Mouse (Mus musculus): ENCODE results near the gene Grin1.
A peak's percentile ranks its signal among the peaks of the same experiment; 100 is the strongest.
"Not testable (repeated sequence)": the region's sequence is repeated elsewhere in the genome, so short reads cannot be mapped to it uniquely, and the experiment has no call there.

The Grin1 gene

DNA sequence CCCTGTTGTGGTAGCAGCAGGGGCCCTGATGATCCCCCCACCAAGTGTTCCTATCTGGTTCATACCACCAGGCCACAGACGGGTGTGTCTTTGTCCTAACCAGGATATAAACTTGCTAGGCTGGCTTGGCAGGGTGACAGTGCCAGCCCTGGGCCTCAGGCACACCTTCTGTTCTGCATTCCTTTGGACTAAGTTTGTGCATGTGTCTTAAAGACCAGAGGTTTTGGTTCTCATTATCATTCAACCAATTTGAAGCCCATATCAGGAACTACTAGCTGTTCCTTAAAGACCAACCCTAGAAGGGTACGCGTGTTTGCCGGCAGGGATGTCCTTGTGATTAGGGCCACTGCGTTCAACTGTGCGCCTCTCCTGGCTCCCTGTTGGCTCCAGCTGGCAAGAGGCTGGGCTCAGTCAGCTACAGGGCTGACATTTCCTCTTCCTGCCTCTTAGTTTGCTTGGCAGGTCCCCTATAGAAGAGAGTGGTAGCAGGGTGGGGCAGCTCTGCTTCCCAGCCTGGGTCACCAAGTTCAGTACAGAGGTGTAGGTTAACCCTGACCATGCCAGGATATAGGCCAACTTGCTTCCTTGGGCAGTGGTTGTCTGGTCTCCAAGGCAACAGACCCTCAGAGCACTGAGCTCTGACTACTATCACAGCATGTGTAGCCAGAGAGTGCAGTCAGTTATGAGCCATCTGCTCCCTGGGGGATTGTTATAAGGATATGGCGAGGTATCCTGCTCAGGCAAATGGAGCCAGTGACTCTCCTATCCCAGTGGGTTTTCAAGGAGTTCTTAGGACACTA, 31.9 kb downstream of the Grin1 start:
- DNase-seq (ENCODE audit: low spot score) = no peak

DNA sequence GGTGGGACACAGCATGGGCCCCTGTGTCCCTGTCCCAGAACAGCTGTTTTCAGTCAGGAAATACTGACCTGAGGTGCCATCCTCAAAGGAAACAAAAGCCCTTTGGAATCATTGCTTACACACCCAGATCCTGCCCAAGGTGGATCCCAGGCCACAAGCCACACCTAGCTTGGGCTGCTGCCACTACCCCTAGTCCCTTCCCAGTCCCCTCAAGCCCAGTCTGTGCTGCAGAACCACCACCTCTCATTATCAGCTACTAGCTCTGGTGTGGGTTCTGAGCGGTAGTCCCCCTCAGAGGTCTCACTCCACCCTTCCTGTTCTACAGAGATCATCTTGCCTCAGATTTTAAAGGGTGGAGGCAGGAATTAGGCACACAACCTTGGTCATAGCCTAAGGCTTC, 32.7 kb downstream of the Grin1 start:
- no peak for DNase-seq (ENCODE audit: low spot score)

DNA sequence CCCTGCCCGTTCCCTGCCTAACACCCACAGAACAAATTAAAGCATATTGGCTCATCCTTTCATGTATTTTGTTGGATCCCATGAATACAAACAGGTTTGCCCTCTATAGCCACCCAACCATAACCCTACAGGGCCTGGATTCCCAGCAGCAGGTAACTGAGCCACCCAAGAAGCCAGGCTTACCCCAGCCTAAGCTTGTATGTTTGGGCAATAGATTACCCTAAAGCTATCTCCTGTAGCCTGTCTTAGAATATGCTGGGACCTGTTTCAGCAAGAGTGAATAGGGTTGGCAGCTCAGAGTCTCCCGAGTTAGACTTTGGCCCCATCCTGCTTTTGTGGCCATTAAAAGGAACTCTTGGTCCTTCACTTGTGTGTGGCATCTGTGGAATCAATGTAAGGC, 33.4 kb downstream of the Grin1 start:
- DNase-seq (ENCODE audit: low spot score) = no peak

DNA sequence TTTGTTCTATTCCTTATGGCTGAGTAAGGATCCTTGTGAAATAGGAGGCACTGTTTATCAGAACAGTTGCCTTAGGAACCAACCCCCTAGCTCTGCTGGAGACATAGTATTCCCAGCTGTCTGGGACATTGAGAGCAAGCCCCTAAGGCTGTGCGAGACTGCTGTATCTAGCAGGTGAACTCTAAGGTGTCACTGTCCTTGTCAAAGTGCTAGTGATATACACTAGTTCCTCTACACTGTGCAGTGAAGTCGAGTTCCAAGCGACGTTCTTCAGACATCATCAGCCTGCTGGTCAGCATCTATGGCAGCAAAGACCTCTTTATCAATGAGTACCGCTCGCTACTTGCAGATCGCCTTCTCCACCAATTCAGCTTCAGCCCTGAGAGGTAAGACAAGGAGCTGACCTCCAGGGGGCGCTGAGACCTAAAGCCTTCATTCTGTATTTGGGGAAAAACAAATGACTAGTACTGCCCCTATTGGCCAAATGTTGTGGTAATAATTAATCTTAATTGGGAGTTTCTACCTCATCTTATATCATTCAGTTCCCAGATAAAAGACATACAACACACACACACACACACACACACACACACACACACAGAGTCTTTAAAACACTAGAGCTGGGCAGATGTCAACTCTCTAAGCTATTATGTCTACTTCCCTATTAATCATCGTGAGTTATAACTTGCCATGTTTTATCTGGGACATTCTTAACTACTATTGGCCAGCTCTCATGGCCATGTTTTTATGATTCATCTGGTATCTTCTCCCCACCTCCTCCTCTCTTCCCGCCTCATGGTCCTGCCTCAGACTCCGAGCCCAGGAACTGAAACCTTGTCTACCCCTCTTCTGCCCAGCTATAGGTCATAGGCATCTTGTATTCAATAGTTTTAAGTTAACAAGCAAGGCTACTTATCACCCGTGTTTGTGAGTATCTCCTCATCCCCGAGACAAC, 39.8 kb downstream of the Grin1 start:
- DNase-seq (ENCODE audit: low spot score) = peak; percentile 86

DNA sequence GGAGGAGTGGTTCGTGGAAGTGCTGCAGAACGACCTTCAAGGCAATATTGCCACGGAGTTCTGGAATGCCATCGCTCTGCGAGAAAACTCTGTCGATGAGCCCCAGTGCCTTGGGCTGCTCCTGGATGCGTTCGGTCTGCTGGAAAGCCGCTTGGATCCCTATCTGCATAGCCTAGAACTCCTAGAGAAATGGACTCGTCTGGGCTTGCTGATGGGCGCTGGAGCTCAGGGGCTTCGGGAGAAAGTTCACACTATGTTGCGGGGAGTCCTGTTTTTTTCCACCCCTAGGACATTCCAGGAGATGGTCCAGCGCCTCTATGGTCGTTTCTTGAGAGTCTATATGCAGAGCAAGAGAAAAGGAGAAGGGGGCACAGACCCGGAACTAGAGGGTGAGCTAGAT, 46.0 kb downstream of the Grin1 start:
- no peak for DNase-seq (ENCODE audit: low spot score)

DNA sequence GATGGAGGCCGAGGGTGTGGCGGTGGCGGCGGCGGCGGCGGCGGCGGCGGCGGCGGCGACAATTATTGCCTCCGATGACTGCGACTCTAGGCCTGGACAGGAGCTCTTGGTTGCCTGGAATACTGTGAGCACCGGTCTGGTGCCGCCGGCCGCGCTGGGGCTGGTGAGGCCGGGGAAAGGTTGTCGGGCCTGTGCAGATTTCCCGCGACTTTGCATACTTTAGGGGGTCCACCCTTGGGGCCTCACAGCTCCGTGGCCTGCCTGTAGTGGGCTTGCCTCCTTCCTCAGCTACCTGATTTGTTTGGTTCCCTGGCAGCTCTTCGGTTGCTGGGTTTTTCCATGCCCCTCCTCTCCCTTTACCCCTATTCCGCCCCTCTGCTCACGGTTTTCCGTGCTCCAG, 46.5 kb downstream of the Grin1 start:
- DNase-seq (ENCODE audit: low spot score) = no peak

DNA sequence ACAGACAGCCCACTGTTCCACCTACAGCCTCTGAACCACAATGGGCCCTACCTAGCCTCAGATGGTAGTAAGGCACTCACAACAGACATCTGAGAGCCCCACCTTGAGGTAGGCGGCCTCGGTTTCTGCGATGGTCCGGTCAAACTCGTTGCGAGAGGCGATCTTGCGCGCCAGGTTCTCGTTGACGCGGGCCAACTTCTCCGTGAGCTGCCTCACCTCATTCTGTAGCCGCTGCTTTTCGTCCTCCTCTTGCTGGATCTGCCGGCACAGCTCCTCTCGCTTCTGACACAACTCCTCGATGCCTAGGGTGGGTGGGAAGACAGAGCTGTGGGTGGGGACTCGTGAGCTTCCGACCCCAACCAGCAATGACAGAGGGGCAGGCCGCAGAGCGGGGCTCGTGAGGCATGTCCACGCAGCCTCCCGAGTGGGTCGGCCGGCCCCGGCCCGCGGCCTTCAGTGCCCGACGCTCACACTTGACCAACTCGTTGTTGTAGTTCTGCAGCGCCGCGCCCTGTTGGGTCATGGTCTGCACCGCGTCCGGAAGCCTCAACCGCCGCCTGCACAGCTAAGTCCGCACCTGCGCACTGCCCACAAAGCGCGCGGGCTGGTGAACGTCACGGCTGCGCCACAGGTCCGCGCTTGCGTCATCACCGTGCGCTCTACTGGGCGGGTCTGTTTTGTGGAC, 47.0 kb downstream of the Grin1 start, which contains the start of the genes Ssna1 and Anapc2:
Gene Ssna1 (minus strand): TSS at position 612 of the 685 bp plus-strand sequence.
Gene Anapc2 (plus strand): TSS at position 652 of the 685 bp plus-strand sequence.
- DNase-seq (ENCODE audit: low spot score) = peak; percentile 95

DNA sequence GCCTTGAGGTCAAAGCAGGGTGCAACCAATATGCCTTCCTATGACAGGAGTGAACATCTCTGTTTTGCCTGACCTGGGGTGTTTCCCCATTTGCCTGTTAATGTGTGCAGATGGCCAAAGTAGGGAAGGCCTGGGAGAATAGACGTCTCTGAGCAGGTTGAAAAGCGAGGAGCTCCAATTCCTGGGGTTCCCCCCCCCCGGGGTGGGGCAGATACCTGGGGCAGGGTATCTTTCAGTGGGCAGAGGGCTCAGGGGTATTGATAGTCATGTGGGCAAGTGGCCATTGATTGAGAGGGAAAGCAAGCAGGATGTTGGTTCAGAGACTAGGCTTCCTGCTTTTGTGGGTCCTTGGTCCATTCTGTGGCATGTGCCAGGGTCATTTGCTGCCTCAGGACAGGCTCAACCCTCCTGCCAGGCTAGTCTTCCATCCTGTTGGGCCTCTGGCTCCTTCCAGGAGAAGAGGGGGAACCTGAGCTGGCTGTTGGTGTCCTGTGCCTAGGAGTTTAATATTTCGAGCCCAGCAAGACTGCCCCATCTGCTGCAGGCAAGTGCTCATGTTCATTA, 51.2 kb downstream of the Grin1 start:
- no peak for DNase-seq (ENCODE audit: low spot score)

DNA sequence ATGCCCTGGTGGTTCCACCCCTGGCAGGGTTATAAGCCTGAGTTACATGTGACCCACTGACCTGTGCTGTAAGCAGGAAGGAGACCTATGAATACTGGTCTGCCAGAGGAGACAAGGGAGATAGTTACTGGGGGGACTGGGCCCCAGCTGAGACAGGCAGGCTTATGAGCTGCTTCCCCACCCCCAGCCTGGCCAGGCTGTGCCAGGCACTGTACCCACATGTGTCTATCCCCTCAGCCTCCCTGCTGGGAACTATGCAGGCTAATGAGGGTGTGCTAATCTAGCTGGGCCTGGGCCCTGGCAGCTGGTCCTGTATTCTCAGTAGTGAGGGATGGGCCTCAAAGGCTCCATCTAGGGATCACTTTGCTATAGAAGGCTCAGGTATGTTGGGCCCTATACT, 51.7 kb downstream of the Grin1 start:
- no peak for DNase-seq (ENCODE audit: low spot score)

DNA sequence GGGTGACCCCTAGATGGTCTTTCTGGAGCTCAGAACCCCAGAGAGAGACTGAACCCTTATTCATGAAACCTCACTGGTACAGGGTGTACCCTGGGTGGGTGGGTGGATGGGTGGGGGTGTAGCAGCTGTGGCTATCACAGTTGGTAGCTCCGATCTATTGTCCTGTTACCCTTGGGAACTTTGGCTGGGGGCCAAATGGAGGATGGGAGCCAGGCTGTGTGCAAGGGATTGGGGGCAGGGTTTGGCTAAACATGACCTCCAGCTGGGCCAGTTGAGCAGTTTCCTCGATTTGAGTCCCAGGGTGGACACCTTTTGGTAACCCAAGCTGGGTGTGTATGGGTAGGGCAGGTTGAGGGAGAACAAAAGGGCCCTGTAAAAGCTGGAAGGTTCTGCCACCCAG, 52.3 kb downstream of the Grin1 start:
- no peak for DNase-seq (ENCODE audit: low spot score)

DNA sequence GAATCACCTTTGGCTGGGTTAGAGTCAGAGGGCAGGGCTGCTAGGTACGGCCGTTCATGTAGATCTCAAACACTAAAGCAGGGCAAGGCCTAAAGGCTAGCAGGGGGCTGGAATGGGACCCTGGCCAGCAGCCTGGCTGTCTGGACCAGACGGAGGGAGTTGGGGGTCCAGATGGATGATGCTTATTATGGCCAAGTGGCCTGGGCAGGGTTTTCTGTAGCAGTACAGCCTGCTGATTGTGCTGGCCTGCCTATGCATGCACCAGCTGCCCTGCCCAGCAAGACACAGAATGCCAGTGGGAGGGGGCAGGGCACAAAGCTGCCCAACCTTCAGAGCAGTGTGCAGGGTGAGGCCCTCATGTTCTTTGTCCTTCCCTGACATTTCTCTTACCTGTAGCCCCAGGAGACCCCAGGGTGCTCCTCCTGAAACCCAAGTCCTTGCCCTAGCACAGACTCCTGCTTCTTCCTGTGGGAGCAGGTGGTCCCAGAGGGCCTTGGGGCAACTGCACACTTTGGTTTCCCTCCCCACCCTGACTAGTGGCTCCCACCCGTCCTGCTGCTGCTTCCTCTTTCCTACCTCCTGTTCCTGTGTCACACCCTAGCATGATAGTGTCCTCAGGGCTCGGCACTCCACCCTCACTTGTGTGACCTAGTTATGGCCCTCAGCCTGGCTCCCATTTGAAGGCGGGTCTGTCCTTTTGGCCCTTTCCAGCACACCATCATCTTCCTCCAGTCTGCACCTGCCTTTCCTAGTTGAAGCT, 52.9 kb downstream of the Grin1 start:
- DNase-seq (ENCODE audit: low spot score) = no peak

DNA sequence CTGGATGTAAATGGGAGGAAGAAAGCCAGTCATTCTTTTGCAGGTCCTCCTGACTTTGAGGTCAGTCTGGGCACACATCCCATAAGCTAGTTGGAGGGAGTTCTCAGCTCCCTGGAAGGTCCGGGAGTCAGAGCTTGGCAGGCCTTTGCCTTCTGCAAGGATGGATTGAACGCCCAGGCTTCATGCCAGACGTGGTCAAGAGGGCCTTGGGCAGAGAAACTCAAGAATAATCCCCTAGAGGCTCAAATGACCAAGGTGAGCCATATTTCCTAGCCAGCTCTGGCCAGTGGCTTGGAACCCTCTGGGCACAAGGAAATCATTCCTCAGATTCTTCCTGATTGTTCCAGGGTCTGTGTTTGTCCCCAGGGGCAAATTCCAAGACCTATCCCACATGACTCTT, 54.1 kb downstream of the Grin1 start:
- no peak for DNase-seq (ENCODE audit: low spot score)

DNA sequence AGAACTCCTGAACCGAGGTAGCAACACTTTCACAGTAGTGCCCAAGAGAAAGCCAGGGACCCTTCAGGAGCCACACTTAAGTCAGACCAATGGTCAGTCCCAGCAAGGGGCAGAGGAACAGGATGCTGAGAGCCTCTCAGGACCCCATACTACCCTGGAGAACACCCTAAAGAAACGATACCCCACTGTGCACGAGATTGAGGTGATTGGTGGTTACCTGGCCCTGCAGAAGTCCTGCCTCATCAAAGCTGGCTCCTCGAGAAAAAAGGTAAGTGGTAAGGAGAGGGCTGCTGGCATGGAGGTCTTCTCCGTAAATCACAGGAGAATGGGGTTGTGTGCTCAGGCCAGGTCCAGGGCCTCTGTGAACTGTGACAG, 54.7 kb downstream of the Grin1 start:
- DNase-seq (ENCODE audit: low spot score) = no peak

DNA sequence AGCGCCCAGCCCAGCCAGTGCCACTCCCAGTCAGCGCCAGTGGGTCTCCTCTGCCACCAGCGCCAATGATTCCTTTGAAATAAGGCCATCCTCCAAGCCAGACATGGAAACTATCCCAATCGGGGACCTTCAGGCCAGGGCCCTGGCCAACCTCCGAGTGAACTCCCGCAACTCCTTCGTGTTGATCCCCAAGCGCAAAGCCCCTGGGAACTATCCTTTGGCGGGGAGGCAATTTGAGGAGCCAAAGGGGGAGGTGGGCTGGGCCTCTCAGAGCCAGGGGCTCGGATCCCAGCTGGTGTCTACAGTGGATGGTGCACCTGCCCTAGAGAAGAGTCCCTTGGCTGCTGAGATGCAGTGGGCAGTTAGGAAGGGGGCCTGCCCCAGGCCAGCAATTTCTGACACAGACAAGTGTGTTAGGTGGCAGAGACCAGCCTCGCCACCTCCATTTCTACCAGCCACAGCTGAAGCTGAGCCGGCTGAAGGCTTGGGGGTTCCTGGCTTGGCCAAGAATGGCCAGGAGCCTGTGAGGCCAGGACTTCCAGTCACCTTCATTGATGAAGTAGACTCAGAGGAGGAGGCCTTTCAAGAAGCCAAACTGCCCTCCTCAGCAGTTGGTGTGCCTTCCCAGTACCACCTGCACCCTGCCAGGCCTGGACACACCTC, 55.2 kb downstream of the Grin1 start:
- DNase-seq (ENCODE audit: low spot score) = no peak

DNA sequence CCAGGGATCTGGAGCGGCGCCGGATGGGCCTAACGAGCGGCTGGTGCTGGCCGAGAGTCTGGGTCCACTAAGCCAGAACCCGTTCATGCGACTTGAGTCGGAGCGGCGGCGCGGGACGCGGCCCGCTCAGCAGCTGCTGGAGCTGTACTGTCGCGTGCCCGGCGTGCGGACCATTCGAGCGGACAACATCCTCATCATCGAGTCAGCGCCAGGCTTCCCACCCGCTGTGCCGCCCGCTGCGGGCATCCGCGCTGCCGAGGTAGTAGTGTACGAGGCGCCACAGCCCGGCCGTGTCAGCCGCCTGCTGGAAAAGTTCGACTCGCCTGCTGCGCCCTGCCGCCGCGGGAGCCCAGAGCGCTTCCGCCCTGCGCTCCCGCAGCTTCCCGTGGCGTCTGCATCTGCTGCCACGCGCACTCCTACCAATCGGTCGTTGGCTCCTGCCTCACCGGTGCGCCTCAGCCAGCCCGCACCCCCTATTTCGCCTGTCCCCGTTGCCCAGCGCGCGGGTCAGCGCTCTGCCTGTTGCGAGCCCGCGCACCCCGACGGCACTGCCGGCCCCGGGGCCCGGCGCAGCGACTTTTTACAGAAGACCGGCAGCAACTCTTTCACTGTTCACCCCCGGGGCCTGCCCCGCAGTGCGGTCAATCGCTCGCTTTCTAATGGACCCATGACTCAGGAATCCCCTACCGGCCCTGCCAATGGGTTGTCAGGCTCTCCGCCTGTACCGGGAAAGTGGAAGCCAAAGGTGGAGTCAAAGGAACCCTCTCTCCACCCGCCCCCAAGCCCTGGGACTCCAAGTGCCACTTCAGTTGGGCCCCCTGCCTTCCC, 56.0 kb downstream of the Grin1 start:
- DNase-seq (ENCODE audit: low spot score) = no peak

DNA sequence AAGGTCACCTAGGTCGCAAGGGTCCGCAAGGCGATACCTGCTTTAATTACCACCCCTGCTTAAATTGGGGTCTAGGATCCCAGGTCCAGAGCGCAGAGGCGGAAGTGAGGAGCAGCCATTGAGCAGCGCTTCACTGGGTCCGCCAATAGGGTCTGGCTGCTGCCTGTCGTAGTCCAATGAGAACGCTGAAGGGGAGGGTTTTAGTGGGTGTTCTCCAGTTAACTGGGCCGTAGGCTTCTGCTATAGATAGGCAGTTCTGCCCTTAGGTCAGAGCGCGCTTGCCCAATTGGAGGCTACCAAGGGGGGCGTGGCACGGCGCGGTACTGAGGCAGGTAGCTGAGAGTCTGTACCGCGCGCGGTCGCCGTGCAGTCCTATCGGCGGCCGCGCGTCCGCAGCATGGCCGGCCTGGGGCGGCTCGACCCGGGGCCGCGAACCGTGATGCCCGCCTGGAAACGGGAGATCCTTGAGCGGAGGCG, 56.7 kb downstream of the Grin1 start, which contains the start of gene Tprn:
Gene Tprn (plus strand): TSS at position 328 of the 477 bp plus-strand sequence.
- peak; percentile 93 for DNase-seq (ENCODE audit: low spot score)

DNA sequence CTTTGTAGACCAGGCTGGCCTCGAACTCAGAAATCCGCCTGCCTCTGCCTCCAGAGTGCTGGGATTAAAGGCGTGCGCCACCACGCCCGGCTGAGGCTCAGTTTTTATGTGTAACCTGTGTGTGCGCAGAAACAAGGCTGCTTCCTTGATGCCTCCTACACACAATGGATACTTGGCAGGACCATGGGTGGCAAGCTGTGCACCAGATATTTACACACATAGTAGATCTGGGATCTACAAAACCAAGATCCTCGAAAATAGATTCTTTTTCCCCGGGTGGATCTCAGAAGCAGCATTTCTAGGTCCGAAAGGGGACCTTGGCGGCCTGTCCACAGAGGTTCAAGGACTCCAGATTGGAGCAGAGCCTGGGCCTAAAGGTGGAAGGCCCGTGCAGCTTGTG, 57.1 kb downstream of the Grin1 start:
- DNase-seq (ENCODE audit: low spot score) = no peak

DNA sequence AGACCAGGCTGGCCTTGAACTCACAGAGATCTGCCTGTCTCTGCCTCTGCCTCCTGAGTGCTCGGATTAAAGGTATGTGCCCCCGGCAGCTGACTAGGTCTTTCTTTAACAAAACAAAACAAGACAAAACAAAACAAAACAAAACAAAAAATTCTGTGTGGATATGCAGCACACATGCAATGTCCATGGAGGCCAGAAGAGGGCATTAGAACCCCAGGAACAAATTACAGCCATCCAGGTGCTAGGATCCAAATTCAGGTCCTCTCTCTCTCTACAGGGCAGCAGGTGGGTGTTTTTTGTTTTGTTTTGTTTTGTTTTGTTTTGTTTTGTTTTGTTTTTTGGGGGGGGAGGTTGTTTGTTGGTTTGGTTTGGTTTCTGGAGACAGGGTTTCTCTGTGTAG, 60.1 kb downstream of the Grin1 start:
- no peak for DNase-seq (ENCODE audit: low spot score)

DNA sequence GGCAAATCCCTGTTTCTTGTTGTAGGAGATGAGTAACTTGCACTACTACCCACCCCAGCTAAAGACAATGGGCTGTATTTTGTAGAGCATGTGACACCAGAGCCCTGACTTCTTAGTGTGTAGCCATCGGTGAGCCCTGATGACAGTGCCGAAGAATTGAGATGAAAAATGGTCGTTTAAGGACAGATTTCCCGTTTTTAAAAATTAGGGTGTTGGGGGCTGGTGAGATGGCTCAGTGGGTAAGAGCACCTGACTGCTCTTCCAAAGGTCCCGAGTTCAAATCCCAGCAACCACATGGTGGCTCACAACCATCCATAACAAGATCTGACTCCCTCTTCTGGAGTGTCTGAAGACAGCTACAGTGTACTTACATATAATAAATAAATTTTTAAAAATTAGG, 61.7 kb downstream of the Grin1 start:
- not testable (repeated sequence) for DNase-seq (ENCODE audit: low spot score)
